Mouse (Mus musculus) ES-E14 (cell line): ENCODE data around the gene Slfn4.

Source experiments
- HCFC1 ChIP-seq: IDR thresholded peaks from 2 replicates; pipeline ENCODE4 v1.6.1; 2012; ENCODE audit warnings: low read length, inconsistent platforms, borderline replicate concordance; ENCODE audit not compliant: insufficient read depth
- ZC3H11A ChIP-seq: IDR thresholded peaks from 2 replicates; pipeline ENCODE4 v1.6.1; 2012; ENCODE audit warnings: low read depth, mild to moderate bottlenecking, inconsistent platforms, low read length, borderline replicate concordance
- ZNF384 ChIP-seq: IDR thresholded peaks from 2 replicates; pipeline ENCODE4 v1.6.1; 2012; ENCODE audit warnings: low read depth, low read length, inconsistent platforms

DNA sequence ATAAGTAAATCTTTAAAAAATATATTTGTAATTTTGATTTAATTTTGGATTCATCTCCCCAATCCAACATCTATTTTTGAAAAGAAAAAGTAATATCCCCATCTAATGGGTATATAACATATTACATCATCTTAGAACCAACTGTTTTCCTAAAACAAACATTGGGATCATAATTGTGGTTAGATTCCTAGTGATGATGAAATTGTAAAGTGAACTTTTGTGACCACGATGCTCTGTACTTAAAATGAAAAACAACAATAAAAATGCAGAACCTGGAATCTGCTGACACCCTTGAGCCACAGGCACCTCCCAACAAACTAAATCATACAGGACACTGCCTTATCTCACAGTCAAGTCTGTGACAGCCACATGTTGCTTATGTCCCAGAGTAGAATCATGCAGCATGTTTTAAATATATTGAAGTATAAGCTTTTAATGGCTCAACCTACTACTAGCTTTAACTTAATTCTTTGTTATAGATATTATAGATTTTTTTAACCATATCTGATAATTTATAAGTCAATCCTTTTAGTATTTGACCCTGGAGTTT lies 46.4 kb downstream of the Slfn4 start:
- TF ChIP-seq HCFC1, result no peak
- TF ChIP-seq ZC3H11A, result no peak
- TF ChIP-seq ZNF384, result no peak
